Mouse (Mus musculus) heart, postnatal 0 days (tissue): Measurements from ENCODE around the gene Use1. TPM values are rescaled to one million over a fixed set of nuclear protein-coding genes. Genes with fewer than 3 reads are reported as not detected.
A peak's percentile ranks its signal among the peaks of the same experiment; 100 is the strongest.

Experiments
- ATAC-seq: fragments of 200-750 bp; cut with Nextera tagmentation; 2 replicates; pipeline ENCODE4 v1.8.0; 2017; ENCODE audit warnings: low read depth, moderate number of reproducible peaks, moderate library complexity; ENCODE audit not compliant: insufficient read depth
- DNase-seq: peaks from one replicate; pipeline ENCODE4 v3.0.0-alpha.2; 2016; ENCODE audit warnings: low spot score
- H3K27ac ChIP-seq: fragments of 300-500 bp; sonication (generic); 2 replicates; pipeline ENCODE4 v1.5.1; 2014; ENCODE audit warnings: low read depth, mild to moderate bottlenecking
- H3K27me3 ChIP-seq: fragments of 300-500 bp; sonication (generic); 2 replicates; pipeline ENCODE4 v1.6.1; 2014; ENCODE audit warnings: low read length, mixed read lengths; ENCODE audit not compliant: control insufficient read depth, insufficient read depth
- H3K36me3 ChIP-seq: fragments of 300-500 bp; sonication (generic); replicated peaks from 2 replicates; pipeline ENCODE4 v1.6.1; 2014; ENCODE audit warnings: low read length, mixed read lengths; ENCODE audit not compliant: control insufficient read depth, insufficient read depth
- H3K4me1 ChIP-seq: fragments of 300-500 bp; sonication (generic); 2 replicates; pipeline ENCODE4 v1.6.1; 2014; ENCODE audit warnings: antibody characterized with exemption; ENCODE audit not compliant: control insufficient read depth, insufficient read depth
- H3K4me2 ChIP-seq: fragments of 300-500 bp; sonication (generic); 2 replicates; pipeline ENCODE4 v1.6.1; 2014; ENCODE audit warnings: low read depth, mild to moderate bottlenecking, low read length, moderate library complexity
- H3K4me3 ChIP-seq: fragments of 300-500 bp; sonication (generic); 2 replicates; pipeline ENCODE4 v1.5.1; 2014; ENCODE audit warnings: low read depth, low read length
- H3K9ac ChIP-seq: fragments of 300-500 bp; sonication (generic); replicated peaks from 2 replicates; pipeline ENCODE4 v1.6.1; 2014; ENCODE audit warnings: low read depth, low read length, mixed read lengths
- H3K9me3 ChIP-seq: fragments of 300-500 bp; sonication (generic); replicated peaks from 2 replicates; pipeline ENCODE4 v1.6.1; 2016; ENCODE audit warnings: low read length; ENCODE audit not compliant: control insufficient read depth
- CTCF ChIP-seq: IDR thresholded peaks from 2 replicates; pipeline ENCODE4 v1.5.1; 2016; ENCODE audit warnings: antibody characterized with exemption, control low read depth, low read depth
- EP300 ChIP-seq: IDR thresholded peaks from 2 replicates; pipeline ENCODE4 v1.6.1; 2016; ENCODE audit warnings: antibody characterized with exemption, low read depth
- WGBS: fragments of 180-500 bp; shearing (Covaris S2); extraction: QIAGEN DNeasy Blood & Tissue Kit; methylation state at CpG from one replicate; pipeline ENCODE4 v1.1.7; 2014; 5-methylcytosine and 5-hydroxymethylcytosine counted together
- polyA plus RNA-seq: library from polyadenylated mRNA; unstranded; fragments of >200 nt; fragmentation: Nextera tagmentation; extraction: Ambion mirVana; gene quantifications from 2 replicates; pipeline ENCODE4 v1.2.1, GENCODE M21; 2015
- total RNA-seq: library from RNA; depleted of rRNA; stranded (reverse); fragments of >200 nt; gene quantifications from 2 replicates; pipeline ENCODE4 v1.2.3, GENCODE M21; 2014; ENCODE audit warnings: low replicate concordance; rRNA removed

The Use1 gene
- total and polyA plus RNA-seq, 2 experiments from 2014 or later = 94.8 to 127 TPM

DNA sequence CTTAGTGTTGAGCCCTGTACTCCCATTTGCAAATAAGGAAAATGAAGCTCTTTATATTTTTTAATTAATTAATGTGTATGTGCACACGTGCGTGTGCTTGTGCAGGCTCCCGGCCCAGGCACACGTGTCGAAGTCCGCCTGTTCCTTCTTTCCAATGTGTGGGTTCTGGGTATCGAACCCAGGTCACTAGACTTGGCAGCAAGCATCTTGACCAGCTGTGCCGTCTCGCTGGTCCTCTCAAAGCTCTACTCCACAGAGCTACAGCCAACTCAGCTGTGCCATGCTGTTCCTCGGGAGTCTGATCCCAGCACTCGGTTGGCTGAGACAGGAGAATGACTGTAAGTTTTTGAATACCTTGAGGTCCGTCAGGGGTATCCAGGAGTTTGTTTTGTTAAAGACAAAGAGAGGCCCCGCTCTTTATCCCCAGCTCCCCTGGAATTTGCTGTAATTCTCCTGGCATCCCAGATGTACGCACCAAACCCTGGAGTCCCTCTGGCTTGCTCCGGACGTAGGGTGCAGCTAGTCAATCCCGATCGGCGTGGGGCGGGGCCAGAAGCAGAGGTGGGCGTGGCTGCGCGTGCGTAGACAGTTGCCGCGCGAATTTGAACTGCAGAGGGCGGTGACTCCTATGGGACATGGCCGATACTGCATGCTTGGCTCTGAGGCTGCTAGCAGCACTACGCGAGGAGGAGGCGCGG lies 38.9 kb downstream of the Use1 start, which contains the start of gene Ankle1:
Gene Ankle1 (plus strand): TSS at position 610 of the 698 bp plus-strand sequence.
- no peak within 1 kb of the TSS for H3K27ac ChIP-seq
- DNase-seq (peak; percentile 89), ATAC-seq (peak; percentile 93)
- no peaks in the 10 kb centered on the region for H3K27me3 ChIP-seq
- TF ChIP-seq CTCF (peak; percentile 64), EP300 (no peak)
- 15% methylated on average over 33 of the region's 33 CpGs for WGBS
- H3K4me3 ChIP-seq = peak within 1 kb of the TSS; percentile 61
- H3K9me3 ChIP-seq = no peaks in the 10 kb centered on the region
- H3K4me1 ChIP-seq = peaks cover 11% of the 10 kb centered on the region
- H3K9ac ChIP-seq = peak within 1 kb of the TSS; percentile 57
- peaks cover 13% of the 10 kb centered on the region; the same call in 1 of the 2 replicates for H3K36me3 ChIP-seq
- H3K4me2 ChIP-seq = peak within 1 kb of the TSS; percentile 91

DNA sequence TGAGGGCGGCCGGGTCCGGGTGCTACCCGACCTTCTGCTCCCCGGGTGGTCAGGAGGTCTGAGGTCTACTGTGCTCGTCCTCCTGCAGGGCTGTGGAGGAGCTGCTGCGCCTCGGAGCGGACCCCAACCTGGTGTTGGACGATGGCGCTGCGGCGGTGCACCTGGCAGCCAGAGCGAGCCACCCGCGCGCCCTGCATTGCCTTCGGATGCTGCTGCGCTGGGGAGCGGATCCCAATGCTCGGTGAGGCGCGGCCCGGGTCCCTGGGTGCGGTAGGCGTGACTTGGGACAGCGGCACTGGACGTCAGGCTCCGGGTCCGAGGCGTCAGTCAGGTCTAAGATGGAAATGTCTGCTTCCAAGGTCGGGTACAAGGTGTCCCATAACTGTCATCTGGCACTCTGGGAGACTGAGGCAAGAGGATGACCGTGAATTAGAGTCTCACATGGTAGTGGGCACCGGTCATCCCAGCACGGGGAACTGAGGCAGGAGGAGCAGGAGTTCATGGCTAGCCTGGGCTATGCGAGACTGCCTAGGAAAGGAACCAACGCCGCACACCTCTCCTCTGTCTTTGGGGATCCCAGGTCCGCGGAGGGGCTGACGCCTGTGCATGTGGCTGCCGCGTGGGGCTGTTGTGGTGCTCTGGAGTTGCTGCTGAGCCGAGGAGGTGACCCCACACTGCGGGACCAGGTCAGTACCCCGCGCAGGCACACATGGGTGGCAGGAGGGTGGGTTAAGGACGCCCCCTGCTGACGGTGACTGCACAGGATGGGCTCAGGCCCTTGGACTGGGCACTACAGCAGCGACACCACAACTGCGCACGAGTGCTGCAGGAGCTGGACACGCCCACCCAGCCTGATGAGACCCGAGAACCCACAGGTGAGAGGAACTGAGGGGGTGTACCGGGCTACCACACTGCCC lies 39.7 kb downstream of the Use1 start:
- H3K9me3 ChIP-seq = no peaks in the 10 kb centered on the region
- under 1% methylated on average over 55 of the region's 55 CpGs for WGBS
- peak; percentile 67 for ATAC-seq
- H3K4me1 ChIP-seq = peaks cover 11% of the 10 kb centered on the region
- H3K27ac ChIP-seq = no peak overlapping the region
- peak overlapping the region; percentile 61 for H3K4me3 ChIP-seq
- peaks cover 13% of the 10 kb centered on the region; the same call in 1 of the 2 replicates for H3K36me3 ChIP-seq
- TF ChIP-seq CTCF (peak; percentile 63), EP300 (no peak)
- peak overlapping the region; percentile 57 for H3K9ac ChIP-seq
- H3K27me3 ChIP-seq = no peaks in the 10 kb centered on the region
- peak overlapping the region; percentile 91 for H3K4me2 ChIP-seq
- DNase-seq = peak; percentile 47

DNA sequence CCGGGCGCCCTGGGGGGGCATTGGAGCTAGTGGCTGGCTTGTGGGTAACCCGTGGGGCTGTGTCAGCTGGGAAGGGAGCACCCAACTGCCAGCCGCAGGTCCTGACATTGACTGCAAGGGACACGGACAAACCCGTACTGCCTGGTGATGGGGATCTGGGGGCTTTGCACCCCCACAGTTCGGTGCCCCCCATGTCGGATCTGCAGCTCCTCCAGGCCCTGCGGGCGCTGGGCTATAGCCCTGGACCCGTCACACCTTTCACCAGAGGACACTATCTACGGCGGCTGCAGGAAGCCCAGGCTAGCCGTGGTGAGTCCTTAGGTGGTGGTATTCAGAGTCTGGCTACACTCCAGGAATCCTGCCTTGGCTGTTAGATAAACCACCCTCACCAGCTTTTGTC lies 40.8 kb downstream of the Use1 start:
- ATAC-seq = no peak
- Histone ChIP-seq H3K36me3 (peaks cover 13% of the 10 kb centered on the region; the same call in 1 of the 2 replicates), H3K27ac (no peak overlapping the region), H3K27me3 (no peaks in the 10 kb centered on the region), H3K9me3 (no peaks in the 10 kb centered on the region), H3K4me1 (peaks cover 11% of the 10 kb centered on the region), H3K4me3 (no peak overlapping the region), H3K4me2 (peak overlapping the region; percentile 91; the same call in 1 of the 2 replicates), H3K9ac (no peak overlapping the region)
- TF ChIP-seq CTCF = no peak
- TF ChIP-seq EP300 = no peak
- DNase-seq = no peak
- 80% methylated on average over 14 of the region's 14 CpGs for WGBS

DNA sequence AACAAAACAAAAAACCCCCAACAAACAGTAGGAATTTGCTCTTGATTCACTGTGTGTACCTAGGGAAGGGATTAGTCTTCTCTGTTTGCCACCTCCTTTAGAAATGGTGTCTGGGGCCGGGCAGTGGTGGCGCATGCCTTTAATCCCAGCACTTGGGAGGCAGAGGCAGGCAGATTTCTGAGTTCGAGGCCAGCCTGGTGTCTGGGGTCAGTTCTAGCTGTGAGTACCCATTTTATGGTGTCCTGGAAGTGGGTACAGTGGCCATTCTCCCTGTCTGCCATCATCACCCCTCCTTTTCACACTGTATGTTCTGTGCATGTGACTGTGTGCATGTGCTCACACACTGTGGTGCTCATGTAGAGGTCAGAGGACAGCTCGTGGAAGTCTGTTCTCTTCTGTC lies 41.6 kb downstream of the Use1 start:
- ATAC-seq = no peak
- H3K4me3 ChIP-seq = no peak overlapping the region
- no peak overlapping the region for H3K27ac ChIP-seq
- no peak for TF ChIP-seq EP300
- TF ChIP-seq CTCF = no peak
- 95% methylated on average over 4 of the region's 4 CpGs for WGBS
- H3K9ac ChIP-seq = no peak overlapping the region
- no peak for DNase-seq
- peaks cover 11% of the 10 kb centered on the region for H3K4me1 ChIP-seq
- H3K36me3 ChIP-seq = peaks cover 13% of the 10 kb centered on the region; the same call in 1 of the 2 replicates
- H3K4me2 ChIP-seq = no peak overlapping the region
- no peaks in the 10 kb centered on the region for H3K9me3 ChIP-seq
- no peaks in the 10 kb centered on the region for H3K27me3 ChIP-seq

DNA sequence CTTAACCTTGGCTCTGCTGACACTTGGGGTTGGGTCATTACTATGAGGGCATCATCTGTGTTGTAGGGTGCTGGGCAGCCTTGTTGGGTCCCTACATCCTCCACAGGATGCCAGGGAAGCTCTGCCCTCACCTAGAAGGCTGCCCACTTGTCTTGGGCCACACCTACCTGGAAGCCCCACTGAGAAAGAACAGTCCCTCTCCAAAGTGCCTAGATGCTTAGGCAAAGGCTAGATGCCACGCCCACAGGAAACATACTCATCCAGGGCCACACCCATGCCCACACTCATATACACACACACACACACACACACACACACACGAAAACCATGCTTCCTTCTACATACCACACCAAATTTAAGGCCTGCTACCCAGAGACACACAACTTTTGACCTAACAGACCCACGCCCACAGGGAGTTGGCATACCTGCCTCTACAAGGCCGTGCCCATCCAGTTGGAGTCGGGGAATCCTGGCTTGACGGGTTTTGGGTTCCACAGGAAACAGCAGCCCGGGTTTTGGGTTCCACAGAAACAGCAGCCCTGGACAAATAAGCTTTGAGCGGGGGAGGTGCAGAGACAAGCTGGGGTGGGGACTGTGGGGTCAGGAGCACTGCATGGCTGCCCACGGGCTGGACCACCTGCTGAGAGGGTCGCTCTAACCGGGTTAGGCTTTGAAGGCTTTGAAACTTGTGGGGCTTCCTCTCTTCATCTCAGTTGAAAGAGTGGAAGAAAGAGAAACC lies 45.1 kb downstream of the Use1 start:
- peaks cover 4% of the 10 kb centered on the region for H3K4me1 ChIP-seq
- no peaks in the 10 kb centered on the region for H3K27me3 ChIP-seq
- ATAC-seq (no peak), DNase-seq (no peak)
- H3K4me3 ChIP-seq = no peak overlapping the region
- peaks cover 13% of the 10 kb centered on the region; the same call in 1 of the 2 replicates for H3K36me3 ChIP-seq
- H3K27ac ChIP-seq = no peak overlapping the region
- no peak overlapping the region for H3K4me2 ChIP-seq
- TF ChIP-seq EP300 = no peak
- TF ChIP-seq CTCF = no peak
- H3K9ac ChIP-seq = no peak overlapping the region
- WGBS = 45% methylated on average over 11 of the region's 11 CpGs
- H3K9me3 ChIP-seq = no peaks in the 10 kb centered on the region

Other genes starting within 250 kb of the Use1 start
- 35.0 and 40.7 TPM in 2 replicates for gene Myo9b, start 94.1 kb upstream of the Use1 start, total RNA-seq
- gene Myo9b, start 94.1 kb upstream of the Use1 start, polyA plus RNA-seq = 6.7 and 7.1 TPM in 2 replicates
- gene Haus8, start 93.9 kb upstream of the Use1 start, total RNA-seq = 50.6 and 53.9 TPM in 2 replicates
- gene Haus8, start 93.9 kb upstream of the Use1 start, polyA plus RNA-seq = 58.3 and 64.3 TPM in 2 replicates
- gene Ocel1, start 4.5 kb downstream of the Use1 start, total RNA-seq = 10.2 and 10.6 TPM in 2 replicates
- gene Ocel1, start 4.5 kb downstream of the Use1 start, polyA plus RNA-seq = 5.7 and 5.9 TPM in 2 replicates
- gene Nr2f6, start 15.1 kb downstream of the Use1 start, total RNA-seq = 162 and 174 TPM in 2 replicates
- 38.3 and 40.5 TPM in 2 replicates for gene Nr2f6, start 15.1 kb downstream of the Use1 start, polyA plus RNA-seq
- gene Ushbp1, start 29.0 kb downstream of the Use1 start, total RNA-seq = 23.9 and 47.3 TPM in 2 replicates
- 21.6 and 22.1 TPM in 2 replicates for gene Ushbp1, start 29.0 kb downstream of the Use1 start, polyA plus RNA-seq
- 99.2 and 155 TPM in 2 replicates for gene Babam1, start 30.0 kb downstream of the Use1 start, total RNA-seq
- gene Babam1, start 30.0 kb downstream of the Use1 start, polyA plus RNA-seq = 60.2 and 62.5 TPM in 2 replicates
- 9.5 and 12.1 TPM in 2 replicates for gene Ankle1, start 39.2 kb downstream of the Use1 start, total RNA-seq
- 4.4 and 5.4 TPM in 2 replicates for gene Ankle1, start 39.2 kb downstream of the Use1 start, polyA plus RNA-seq
- 57.7 and 69.8 TPM in 2 replicates for gene Abhd8, start 96.8 kb downstream of the Use1 start, total RNA-seq
- gene Abhd8, start 96.8 kb downstream of the Use1 start, polyA plus RNA-seq = 32.8 and 36.6 TPM in 2 replicates
- gene Mrpl34, start 98.1 kb downstream of the Use1 start, total RNA-seq = 169 and 188 TPM in 2 replicates
- 284 and 320 TPM in 2 replicates for gene Mrpl34, start 98.1 kb downstream of the Use1 start, polyA plus RNA-seq
- gene Dda1, start 102.4 kb downstream of the Use1 start, total RNA-seq = 73.5 and 89.9 TPM in 2 replicates
- 62.7 and 66.4 TPM in 2 replicates for gene Dda1, start 102.4 kb downstream of the Use1 start, polyA plus RNA-seq
- 10.8 and 15.0 TPM in 2 replicates for gene Ano8, start 119.1 kb downstream of the Use1 start, total RNA-seq
- gene Ano8, start 119.1 kb downstream of the Use1 start, polyA plus RNA-seq = 0.74 and 0.93 TPM in 2 replicates
- gene Gtpbp3, start 121.3 kb downstream of the Use1 start, total RNA-seq = 21.1 and 36.7 TPM in 2 replicates
- gene Gtpbp3, start 121.3 kb downstream of the Use1 start, polyA plus RNA-seq = 10.3 and 11.3 TPM in 2 replicates
- 51.6 and 95.2 TPM in 2 replicates for gene Plvap, start 144.9 kb downstream of the Use1 start, total RNA-seq
- 63.4 and 64.8 TPM in 2 replicates for gene Plvap, start 144.9 kb downstream of the Use1 start, polyA plus RNA-seq
- 1.1 TPM in 1 of 2 replicates, not detected in the other for gene Ccdc194, start 158.9 kb downstream of the Use1 start, total RNA-seq
- gene Ccdc194, start 158.9 kb downstream of the Use1 start, polyA plus RNA-seq = 0.12 and 0.14 TPM in 2 replicates
- 101 and 109 TPM in 2 replicates for gene Bst2, start 170.6 kb downstream of the Use1 start, total RNA-seq
- gene Bst2, start 170.6 kb downstream of the Use1 start, polyA plus RNA-seq = 42.9 and 43.3 TPM in 2 replicates
- 47.6 and 61.5 TPM in 2 replicates for gene Mvb12a, start 176.1 kb downstream of the Use1 start, total RNA-seq
- 54.4 and 55.3 TPM in 2 replicates for gene Mvb12a, start 176.1 kb downstream of the Use1 start, polyA plus RNA-seq
- 0.08 TPM in 1 of 2 replicates, not detected in the other for gene Tmem221, start 192.0 kb downstream of the Use1 start, total RNA-seq
- gene Tmem221, start 192.0 kb downstream of the Use1 start, polyA plus RNA-seq = 0.23 and 0.37 TPM in 2 replicates
- gene Nxnl1, start 199.8 kb downstream of the Use1 start, total RNA-seq = 0.50 TPM in 1 of 2 replicates, not detected in the other
- 0.12 TPM in 2 replicates for gene Nxnl1, start 199.8 kb downstream of the Use1 start, polyA plus RNA-seq
- gene Slc27a1, start 202.0 kb downstream of the Use1 start, total RNA-seq = 68.4 and 178 TPM in 2 replicates
- 62.1 and 68.5 TPM in 2 replicates for gene Slc27a1, start 202.0 kb downstream of the Use1 start, polyA plus RNA-seq
- gene Pgls, start 225.3 kb downstream of the Use1 start, total RNA-seq = 333 and 425 TPM in 2 replicates
- gene Pgls, start 225.3 kb downstream of the Use1 start, polyA plus RNA-seq = 210 and 212 TPM in 2 replicates
- gene Fam129c, start 230.8 kb downstream of the Use1 start, total RNA-seq = 0.04 and 12.6 TPM in 2 replicates
- gene Fam129c, start 230.8 kb downstream of the Use1 start, polyA plus RNA-seq = 0.59 and 1.6 TPM in 2 replicates
- 84.1 and 108 TPM in 2 replicates for gene Colgalt1, start 244.2 kb downstream of the Use1 start, total RNA-seq
- gene Colgalt1, start 244.2 kb downstream of the Use1 start, polyA plus RNA-seq = 32.7 and 35.4 TPM in 2 replicates